Comparison of ENCODE assay signal across 9 mouse cellular contexts in the genomic region with DNA sequence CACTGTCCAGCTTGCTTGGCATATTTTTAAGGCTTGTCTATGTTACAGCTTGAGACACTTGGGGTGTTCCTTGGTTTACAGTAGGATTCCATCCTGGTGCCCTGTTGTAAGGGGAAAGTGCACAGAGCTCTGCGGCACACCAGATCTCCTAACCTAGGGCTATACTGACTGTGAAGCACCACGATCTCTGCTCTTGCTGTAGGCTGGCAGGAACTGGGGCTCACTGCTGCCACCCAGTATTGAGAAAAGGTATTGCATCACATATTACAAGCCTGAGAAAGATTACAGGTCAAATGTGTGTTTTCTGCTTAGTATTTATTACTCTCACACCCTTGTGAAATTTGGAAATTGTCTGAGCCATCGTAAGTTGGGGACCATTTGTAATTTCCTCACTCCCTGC. TPM values are rescaled to one million over a fixed set of nuclear protein-coding genes. Genes with fewer than 3 reads are reported as not detected.
DNase-seq lines count a peak whose midpoint lies in the region; ATAC-seq and TF ChIP-seq lines count a peak whose summit lies in the region.
"Had no signal": no experiment of that assay in that cellular context is flagged by ENCODE, and none has a peak within 500 bp of the region (broad histone marks: within the 10 kb centered on the region; RNA-seq: fewer than 3 reads in every experiment).

No protein-coding gene starts in this region.

- no peaks in the 10 kb centered on the region for H3K27me3 ChIP-seq in forebrain, postnatal 0 days (ENCODE audit: insufficient read depth, low read length)
- H3K27me3 ChIP-seq in forebrain, embryonic 13.5 days = no peaks in the 10 kb centered on the region
- no peaks in the 10 kb centered on the region for H3K27me3 ChIP-seq in testis, adult 2 months (ENCODE audit: control insufficient read depth, insufficient read depth, low read length)
- no peaks in the 10 kb centered on the region for H3K27me3 ChIP-seq in intestine, embryonic 15.5 days (replicated peaks)

- no peaks in the 10 kb centered on the region for H3K4me1 ChIP-seq in forebrain, postnatal 0 days (ENCODE audit: insufficient read depth)
- H3K4me1 ChIP-seq in forebrain, embryonic 13.5 days = peaks cover 5% of the 10 kb centered on the region
- H3K4me1 ChIP-seq in testis, adult 2 months (ENCODE audit: control insufficient read depth, insufficient read depth, low read length) = no peaks in the 10 kb centered on the region; the same call in 1 of the 2 replicates
- H3K4me1 ChIP-seq in intestine, embryonic 15.5 days (replicated peaks) = no peaks in the 10 kb centered on the region

- no peak overlapping the region for H3K9ac ChIP-seq in forebrain, postnatal 0 days
- H3K9ac ChIP-seq in forebrain, embryonic 13.5 days = no peak overlapping the region
- H3K9ac ChIP-seq in intestine, embryonic 15.5 days = no peak overlapping the region

- TF ChIP-seq CTCF in forebrain, postnatal 0 days (IDR thresholded peaks at IDR 0.05; ENCODE audit: low read depth) = peak; percentile 76
- peak; percentile 67; the same call in 1 of the 2 replicates for TF ChIP-seq CTCF in testis, adult 2 months (IDR thresholded peaks at IDR 0.05; ENCODE audit: control insufficient read depth, insufficient read depth, insufficient replicate concordance, low read depth, low read length)

- peak; percentile 51; the same call in 1 of the 2 replicates for ATAC-seq in forebrain, postnatal 0 days
- ATAC-seq in forebrain, embryonic 13.5 days = no peak
- ATAC-seq in common myeloid progenitor, adult 5-6 weeks (replicated peaks; ENCODE audit: low read depth, poor library complexity, severe bottlenecking) = peak; percentile 64
- ATAC-seq in intestine, embryonic 15.5 days = peak; percentile 68
- ATAC-seq in megakaryocyte progenitor cell, adult 5-6 weeks (replicated peaks; ENCODE audit: poor library complexity) = peak; percentile 74

- no peaks in the 10 kb centered on the region for H3K36me3 ChIP-seq in forebrain, postnatal 0 days (ENCODE audit: insufficient read depth)
- H3K36me3 ChIP-seq in forebrain, embryonic 13.5 days (ENCODE audit: poor library complexity, severe bottlenecking) = no peaks in the 10 kb centered on the region
- no peaks in the 10 kb centered on the region for H3K36me3 ChIP-seq in testis, adult 2 months (ENCODE audit: control insufficient read depth, insufficient read depth, low read length)
- H3K36me3 ChIP-seq in intestine, embryonic 15.5 days = no peaks in the 10 kb centered on the region

- peak; percentile 44 for DNase-seq in forebrain, postnatal 0 days
- no peak for DNase-seq in testis, postnatal 14 days (ENCODE audit: low spot score)
- no peak for DNase-seq in frontal cortex, postnatal 14 days (ENCODE audit: low spot score in 2 of 2)

- H3K27ac ChIP-seq in forebrain, postnatal 0 days (ENCODE audit: low read depth, low read length) = no peak overlapping the region
- H3K27ac ChIP-seq in forebrain, embryonic 13.5 days = no peak overlapping the region
- no peak overlapping the region for H3K27ac ChIP-seq in testis, adult 2 months (ENCODE audit: control insufficient read depth, insufficient read depth, low read depth, low read length)
- H3K27ac ChIP-seq in intestine, embryonic 15.5 days = no peak overlapping the region

- no peak overlapping the region for H3K4me2 ChIP-seq in forebrain, postnatal 0 days (ENCODE audit: low read depth)
- H3K4me2 ChIP-seq in forebrain, embryonic 13.5 days = no peak overlapping the region
- H3K4me2 ChIP-seq in intestine, embryonic 15.5 days (replicated peaks) = no peak overlapping the region

- no peak for TF ChIP-seq POLR2A in testis, adult 2 months (IDR thresholded peaks at IDR 0.05; ENCODE audit: control insufficient read depth, low read depth, low read length)

- WGBS in forebrain, postnatal 0 days = 44% methylated on average over 3 of the region's 3 CpGs
- 45% methylated on average over 3 of the region's 3 CpGs for WGBS in forebrain, embryonic 13.5 days
- WGBS in intestine, embryonic 15.5 days = 40% methylated on average over 3 of the region's 3 CpGs

- H3K4me3 ChIP-seq in forebrain, postnatal 0 days (ENCODE audit: low read depth, low read length) = no peak overlapping the region
- H3K4me3 ChIP-seq in forebrain, embryonic 13.5 days = no peak overlapping the region
- no peak overlapping the region for H3K4me3 ChIP-seq in testis, adult 2 months (ENCODE audit: control insufficient read depth, low read depth, low read length)
- no peak overlapping the region for H3K4me3 ChIP-seq in intestine, embryonic 15.5 days (replicated peaks)
- H3K4me3 ChIP-seq: myocyte had no signal

- no peaks in the 10 kb centered on the region for H3K9me3 ChIP-seq in forebrain, postnatal 0 days (ENCODE audit: low read length)
- H3K9me3 ChIP-seq in forebrain, embryonic 13.5 days (replicated peaks) = peaks cover 3% of the 10 kb centered on the region; the same call in 1 of the 2 replicates
- H3K9me3 ChIP-seq in intestine, embryonic 15.5 days = no peaks in the 10 kb centered on the region

RNA-seq across cellular contexts. Expression of a gene that starts 13.9 kb away (rescaled TPM):
- total RNA-seq in forebrain, postnatal 0 days (2014; rRNA removed) = 20.5 and 22.1 TPM in 2 replicates
- 12.1 and 13.1 TPM in 2 replicates for polyA plus RNA-seq in forebrain, postnatal 0 days (2015; fragmentation: Nextera tagmentation; extraction: Ambion mirVana)
- polyA plus RNA-seq in forebrain, embryonic 13.5 days (2015; fragmentation: Nextera tagmentation; extraction: Ambion mirVana) = 10.1 and 10.7 TPM in 2 replicates
- 19.5 and 23.0 TPM in 2 replicates for polyA plus RNA-seq in testis, adult 2 months (2012; rRNA removed)
- total RNA-seq in common myeloid progenitor, adult 5-6 weeks (2017) = 15.7 and 21.4 TPM in 2 replicates
- 10.0 and 10.9 TPM in 2 replicates for polyA plus RNA-seq in intestine, embryonic 15.5 days (2015; fragmentation: Nextera tagmentation; extraction: Ambion mirVana)
- 12.2 and 12.6 TPM in 2 replicates for total RNA-seq in megakaryocyte progenitor cell, adult 5-6 weeks (2015)
- total RNA-seq in megakaryocyte progenitor cell, adult 5-6 weeks (2017) = 17.3 and 19.8 TPM in 2 replicates

RNA-seq across cellular contexts. Expression of a gene that starts 42.2 kb away (rescaled TPM):
- 31.7 and 32.9 TPM in 2 replicates for total RNA-seq in forebrain, postnatal 0 days (2014; rRNA removed)
- 14.5 and 18.0 TPM in 2 replicates for polyA plus RNA-seq in forebrain, postnatal 0 days (2015; fragmentation: Nextera tagmentation; extraction: Ambion mirVana)
- polyA plus RNA-seq in forebrain, embryonic 13.5 days (2015; fragmentation: Nextera tagmentation; extraction: Ambion mirVana) = 19.0 and 20.0 TPM in 2 replicates
- 61.5 and 61.7 TPM in 2 replicates for polyA plus RNA-seq in testis, adult 2 months (2012; rRNA removed)
- total RNA-seq in common myeloid progenitor, adult 5-6 weeks (2017) = 17.2 and 20.0 TPM in 2 replicates
- 8.4 and 8.9 TPM in 2 replicates for polyA plus RNA-seq in intestine, embryonic 15.5 days (2015; fragmentation: Nextera tagmentation; extraction: Ambion mirVana)
- total RNA-seq in megakaryocyte progenitor cell, adult 5-6 weeks (2015) = 25.0 and 26.5 TPM in 2 replicates
- 37.6 and 45.7 TPM in 2 replicates for total RNA-seq in megakaryocyte progenitor cell, adult 5-6 weeks (2017)
